Mouse (Mus musculus) ES-E14 (cell line): ENCODE results near the gene Slc5a4a. TPM values are rescaled to one million over a fixed set of nuclear protein-coding genes. Genes with fewer than 3 reads are reported as not detected.

Experiments used
- DNase-seq: peaks from one replicate; pipeline ENCODE4 v3.0.0-alpha.2; 2013; ENCODE audit warnings: low read depth, low spot score
- H3K27ac ChIP-seq: 2 replicates; pipeline ENCODE4 v1.5.1; 2012; ENCODE audit warnings: low read depth, mild to moderate bottlenecking, low read length, moderate library complexity, mixed read lengths; ENCODE audit not compliant: poor library complexity, insufficient read depth, severe bottlenecking
- H3K36me3 ChIP-seq: 2 replicates; pipeline ENCODE4 v1.6.1; 2012; ENCODE audit warnings: mild to moderate bottlenecking, low read length, moderate library complexity, mixed read lengths; ENCODE audit not compliant: control insufficient read depth, poor library complexity, insufficient read depth, severe bottlenecking
- H3K4me1 ChIP-seq, 2 experiments: fragments of 150-350 bp in 1 of 2; sonication (generic) in 1 of 2; 2 replicates each; pipeline ENCODE4 v1.6.1; 2012; ENCODE audit warnings: low read length in 2 of 2, mild to moderate bottlenecking in 1 of 2, mixed read lengths in 1 of 2; ENCODE audit not compliant: control insufficient read depth in 2 of 2, insufficient read depth in 2 of 2, poor library complexity in 1 of 2
- H3K4me3 ChIP-seq, 2 experiments: fragments of 150-350 bp in 1 of 2; sonication (generic) in 1 of 2; 2 replicates each; pipeline ENCODE4 v1.5.1; 2012; ENCODE audit warnings: low read length in 2 of 2, low read depth in 1 of 2, mild to moderate bottlenecking in 1 of 2, mixed read lengths in 1 of 2; ENCODE audit not compliant: insufficient read depth in 1 of 2, poor library complexity in 1 of 2, severe bottlenecking in 1 of 2
- H3K9ac ChIP-seq: 2 replicates; pipeline ENCODE4 v1.6.1; 2012; ENCODE audit warnings: low read depth, mild to moderate bottlenecking, low read length, mixed read lengths; ENCODE audit not compliant: poor library complexity, insufficient read depth, severe bottlenecking
- H3K9me3 ChIP-seq: fragments of 150-350 bp; sonication (generic); 2 replicates; pipeline ENCODE4 v1.6.1; 2012; ENCODE audit warnings: low read depth, mild to moderate bottlenecking, low read length; ENCODE audit not compliant: control insufficient read depth, insufficient read depth
- CHD2 ChIP-seq: IDR thresholded peaks from 2 replicates; pipeline ENCODE4 v1.6.1; 2014; ENCODE audit warnings: mild to moderate bottlenecking, low read depth, low read length, inconsistent platforms
- HCFC1 ChIP-seq: IDR thresholded peaks from 2 replicates; pipeline ENCODE4 v1.6.1; 2012; ENCODE audit warnings: low read length, inconsistent platforms, borderline replicate concordance; ENCODE audit not compliant: insufficient read depth
- MAFK ChIP-seq: IDR thresholded peaks from 2 replicates; pipeline ENCODE4 v1.6.1; 2014; ENCODE audit warnings: mild to moderate bottlenecking, low read depth, low read length, inconsistent platforms; ENCODE audit not compliant: insufficient read depth
- ZC3H11A ChIP-seq: IDR thresholded peaks from 2 replicates; pipeline ENCODE4 v1.6.1; 2012; ENCODE audit warnings: low read depth, mild to moderate bottlenecking, inconsistent platforms, low read length, borderline replicate concordance
- ZNF384 ChIP-seq: IDR thresholded peaks from 2 replicates; pipeline ENCODE4 v1.6.1; 2012; ENCODE audit warnings: low read depth, low read length, inconsistent platforms
- in situ Hi-C, 2 experiments: fragments of 600-800 bp; cut with MboI; formaldehyde crosslinking; loops; one replicate each; pipeline ENCODE4 v1.15.1; 2025; ENCODE audit warnings: low sequenced_read_pairs in 2 of 2, inconsistent platforms in 1 of 2; ENCODE audit not compliant: unreplicated experiment in 2 of 2
- total RNA-seq: library from RNA; depleted of rRNA; stranded (reverse); fragments of 300-350 nt; gene quantifications from 2 replicates; pipeline ENCODE4 v1.2.3, GENCODE M21; 2012

Slc5a4a gene
- total RNA-seq, 1 experiment = 0.18 TPM

DNA sequence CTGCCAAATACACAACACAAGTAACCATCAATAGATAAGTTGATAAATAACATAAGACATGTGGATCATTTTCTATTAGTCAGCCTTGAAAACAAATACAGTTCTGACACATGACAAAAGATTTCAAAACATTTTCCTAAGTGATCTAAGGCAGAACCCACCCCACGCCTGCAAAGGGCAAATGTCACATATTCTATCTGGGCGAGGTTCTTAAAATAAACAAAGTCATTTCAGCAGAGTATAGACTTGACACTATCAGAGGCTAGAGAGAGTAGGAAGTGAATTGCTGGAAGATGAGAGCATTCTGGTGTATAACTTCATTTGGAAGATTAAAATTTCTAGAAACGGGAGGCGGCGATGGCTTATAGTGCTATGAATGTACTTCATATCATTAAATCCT lies 25.8 kb upstream of the Slc5a4a start:
- no peak overlapping the region for H3K9ac ChIP-seq
- no peak overlapping the region for H3K4me3 ChIP-seq
- H3K4me1 ChIP-seq = peaks cover 0 to 13% of the 10 kb centered on the region in 2 experiments; a peak in 1 of 4 replicates
- in situ Hi-C loops = no loop called here
- H3K9me3 ChIP-seq = no peaks in the 10 kb centered on the region
- no peak for DNase-seq
- H3K36me3 ChIP-seq = no peaks in the 10 kb centered on the region
- no peak for TF ChIP-seq MAFK
- TF ChIP-seq ZNF384 = no peak
- no peak for TF ChIP-seq ZC3H11A
- no peak for TF ChIP-seq HCFC1
- TF ChIP-seq CHD2 = no peak
- H3K27ac ChIP-seq = no peak overlapping the region

DNA sequence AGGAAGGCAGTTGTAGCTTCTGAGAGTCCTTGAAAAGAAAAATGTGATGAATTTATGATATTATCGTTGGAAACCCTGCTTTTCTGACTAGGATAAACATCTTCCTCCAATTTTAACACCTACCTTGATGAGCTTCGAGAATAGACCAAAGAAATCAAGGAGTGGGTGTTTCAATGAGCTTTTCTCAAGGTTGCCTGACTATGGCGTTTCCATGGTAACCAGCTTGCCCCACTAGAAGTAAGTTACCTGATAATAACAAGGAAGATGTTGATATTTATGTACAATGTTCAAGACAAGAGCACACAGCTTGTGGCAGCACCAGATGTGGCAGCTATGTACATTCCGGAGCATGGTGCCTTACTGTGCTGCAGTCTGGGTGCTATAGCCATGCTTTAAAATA lies 14.7 kb upstream of the Slc5a4a start:
- H3K27ac ChIP-seq = no peak overlapping the region
- no peak for TF ChIP-seq CHD2
- no peak for TF ChIP-seq ZNF384
- TF ChIP-seq ZC3H11A = no peak
- TF ChIP-seq HCFC1 = no peak
- TF ChIP-seq MAFK = no peak
- DNase-seq = no peak
- H3K36me3 ChIP-seq = no peaks in the 10 kb centered on the region
- H3K4me1 ChIP-seq = no peaks in the 10 kb centered on the region
- no peaks in the 10 kb centered on the region for H3K9me3 ChIP-seq
- in situ Hi-C loops = no loop called here
- no peak overlapping the region for H3K9ac ChIP-seq
- no peak overlapping the region for H3K4me3 ChIP-seq

DNA sequence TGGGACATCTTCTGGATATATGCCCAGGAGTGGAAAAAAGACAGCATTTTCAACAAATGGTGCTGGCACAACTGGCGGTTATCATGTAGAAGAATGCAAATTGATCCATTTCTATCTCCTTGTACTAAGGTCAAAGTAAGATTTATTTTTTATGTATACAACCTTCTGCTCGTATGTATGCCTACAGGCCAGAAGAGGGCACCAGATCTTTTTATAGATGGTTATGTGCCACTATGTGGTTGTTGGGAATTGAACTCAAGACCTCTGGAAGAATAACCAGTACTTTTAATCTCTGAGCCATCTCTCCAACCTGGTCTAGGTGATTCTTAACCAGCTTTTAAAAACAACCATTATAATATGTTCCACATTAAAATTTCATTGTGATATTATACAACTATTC lies 10.9 kb upstream of the Slc5a4a start:
- DNase-seq = no peak
- H3K4me3 ChIP-seq = no peak overlapping the region
- TF ChIP-seq HCFC1 (no peak), MAFK (no peak), ZC3H11A (no peak), ZNF384 (no peak), CHD2 (no peak)
- in situ Hi-C loops = no loop called here
- no peaks in the 10 kb centered on the region for H3K36me3 ChIP-seq
- no peaks in the 10 kb centered on the region for H3K9me3 ChIP-seq
- H3K4me1 ChIP-seq = no peaks in the 10 kb centered on the region
- no peak overlapping the region for H3K27ac ChIP-seq
- no peak overlapping the region for H3K9ac ChIP-seq

DNA sequence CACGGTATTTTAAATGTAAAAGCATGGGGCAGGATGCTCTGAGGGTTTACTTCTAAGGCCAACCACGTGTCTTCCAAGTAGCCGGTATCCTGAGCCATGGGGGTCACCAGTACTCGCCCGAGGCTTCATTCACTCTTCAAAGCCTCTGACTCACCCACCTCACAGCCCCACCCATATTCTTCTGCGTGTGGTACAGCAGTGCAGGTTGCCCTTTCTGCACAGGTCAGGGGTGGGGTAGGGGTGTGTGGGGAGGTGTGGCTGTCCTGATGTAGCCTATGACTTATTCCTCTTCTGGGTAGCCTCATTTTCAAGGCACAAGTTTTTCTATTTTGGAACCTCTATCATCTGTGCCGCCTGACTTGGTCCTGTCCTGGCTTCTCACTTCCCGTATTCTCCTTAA lies 405 bp upstream of the Slc5a4a start:
- in situ Hi-C loops = no loop called here
- H3K36me3 ChIP-seq = no peaks in the 10 kb centered on the region
- H3K4me3 ChIP-seq = no peak overlapping the region
- H3K4me1 ChIP-seq = no peaks in the 10 kb centered on the region
- no peak overlapping the region for H3K27ac ChIP-seq
- DNase-seq = no peak
- H3K9me3 ChIP-seq = no peaks in the 10 kb centered on the region
- TF ChIP-seq ZNF384 = no peak
- no peak for TF ChIP-seq CHD2
- no peak for TF ChIP-seq HCFC1
- no peak for TF ChIP-seq ZC3H11A
- no peak for TF ChIP-seq MAFK
- no peak overlapping the region for H3K9ac ChIP-seq

DNA sequence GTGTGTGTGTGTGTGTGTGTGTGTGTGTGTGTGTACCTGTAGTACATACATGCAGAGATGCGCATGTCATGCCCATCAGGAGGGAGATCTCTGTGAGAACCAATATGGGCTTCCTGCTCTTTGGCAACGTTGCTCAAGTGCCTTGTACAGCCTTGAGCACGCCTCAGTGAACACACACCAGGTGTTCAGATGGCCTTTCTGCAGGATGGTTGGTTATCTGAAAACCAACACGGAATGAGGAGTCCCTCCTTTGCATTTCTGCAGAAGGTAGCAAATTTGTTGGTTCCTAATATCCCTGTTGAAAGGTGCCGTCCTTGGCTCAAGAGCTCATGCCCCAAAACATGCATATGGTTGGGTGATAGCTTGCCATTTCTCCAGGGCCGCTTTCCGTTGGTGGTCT lies 8.7 kb downstream of the Slc5a4a start:
- TF ChIP-seq CHD2 = no peak
- no peak for TF ChIP-seq ZC3H11A
- TF ChIP-seq MAFK = no peak
- no peak for TF ChIP-seq HCFC1
- no peak for TF ChIP-seq ZNF384
- in situ Hi-C loops = no loop called here

More for the DNA sequence above, 8.7 kb downstream of the Slc5a4a start:
- Histone ChIP-seq H3K4me3 (no peak overlapping the region), H3K4me1 (no peaks in the 10 kb centered on the region), H3K27ac (no peak overlapping the region), H3K9me3 (no peaks in the 10 kb centered on the region), H3K9ac (no peak overlapping the region), H3K36me3 (no peaks in the 10 kb centered on the region)
- DNase-seq = no peak
